Mouse (Mus musculus): Measurements from ENCODE around the gene Scn2b. TPM values are rescaled to one million over a fixed set of nuclear protein-coding genes. Genes with fewer than 3 reads are reported as not detected.

Scn2b gene
- total and polyA plus RNA-seq, 2 experiments: not detected

DNA sequence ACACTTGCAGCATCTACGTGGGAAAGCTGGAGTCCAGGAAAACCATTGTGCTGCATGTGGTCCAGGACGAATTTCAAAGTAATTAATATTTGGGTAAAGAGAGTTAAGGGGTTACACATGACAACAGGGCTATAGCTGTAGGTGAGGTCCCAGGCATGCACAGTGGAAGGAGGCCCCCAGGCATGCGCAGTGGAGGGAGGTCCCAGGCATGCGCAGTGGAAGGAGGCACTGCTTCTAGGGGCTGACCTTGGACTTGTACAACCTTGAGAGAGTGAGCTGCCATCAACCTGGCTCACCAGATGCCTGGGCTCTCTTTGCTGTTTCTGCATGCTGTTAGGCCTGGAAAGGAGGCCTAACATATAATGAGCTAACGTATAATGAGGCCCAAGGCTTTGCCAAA is 19.7 kb upstream of the Scn2b start:
- DNase-seq (ENCODE audit: extremely low read depth, low read depth, low spot score): no peak
- Histone ChIP-seq H3K4me3 (ENCODE audit: insufficient read depth, low read depth, low read length) (no peak overlapping the region), H3K9ac (ENCODE audit: low read depth, low read length) (no peak overlapping the region), H3K79me2 (ENCODE audit: control insufficient read depth, insufficient read depth, low read length) (no peaks in the 10 kb centered on the region), H3K4me1 (ENCODE audit: control insufficient read depth, insufficient read depth, low read length) (peaks cover 2% of the 10 kb centered on the region; the same call in 1 of the 2 replicates), H3K27me3 (ENCODE audit: control insufficient read depth, insufficient read depth, low read length) (no peaks in the 10 kb centered on the region), H3K36me3 (ENCODE audit: control insufficient read depth, insufficient read depth, low read length) (no peaks in the 10 kb centered on the region), H3K27ac (replicated peaks; ENCODE audit: insufficient read depth, low read depth, low read length) (no peak overlapping the region)
- TF ChIP-seq POLR2A (IDR thresholded peaks at IDR 0.05; ENCODE audit: extremely low read depth, insufficient read depth, low read length): no peak
- 91% methylated on average over 5 of the region's 5 CpGs for WGBS

DNA sequence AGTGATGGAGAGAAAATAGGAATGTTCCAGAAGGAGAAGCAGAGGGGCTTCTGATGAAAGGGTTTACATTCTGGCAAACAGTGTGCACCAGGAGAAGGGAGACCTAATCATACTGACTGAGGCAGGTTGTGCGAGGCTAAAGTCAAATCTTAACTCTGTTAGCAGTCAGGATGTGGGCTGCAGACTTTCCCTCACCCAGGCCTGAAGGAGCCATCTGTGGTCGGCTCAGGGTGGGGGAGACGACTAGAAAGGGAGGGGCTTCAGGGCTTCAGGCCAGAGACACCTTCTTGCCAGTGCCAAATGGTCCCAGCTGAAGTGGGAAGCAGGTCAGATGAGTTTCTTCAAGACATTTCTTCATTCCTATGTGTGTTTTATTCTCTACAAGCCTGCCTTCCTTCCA is 19.2 kb upstream of the Scn2b start:
- H3K36me3 ChIP-seq (ENCODE audit: control insufficient read depth, insufficient read depth, low read length): no peaks in the 10 kb centered on the region
- 74% methylated on average over 3 of the region's 3 CpGs for WGBS
- DNase-seq (ENCODE audit: extremely low read depth, low read depth, low spot score): no peak

DNA sequence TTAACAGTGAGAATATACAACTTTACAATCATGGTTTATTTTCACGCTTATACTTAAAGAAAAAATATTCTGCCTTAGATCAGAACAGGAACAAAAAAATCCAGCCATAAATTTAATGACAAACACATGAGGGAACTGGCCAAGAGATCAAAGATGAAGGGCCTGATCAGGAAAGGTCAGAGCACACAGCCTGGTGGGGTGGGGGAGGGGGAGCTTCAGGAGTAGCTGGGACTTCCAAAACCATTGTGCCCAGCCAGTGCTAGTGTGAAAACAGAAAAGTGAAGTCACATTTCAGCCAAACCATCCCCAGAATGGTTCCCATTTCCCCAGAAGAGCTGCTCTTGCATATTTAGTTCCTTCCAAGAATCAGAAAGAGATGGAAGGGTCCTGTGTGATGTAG is 15.1 kb upstream of the Scn2b start:
- no peaks in the 10 kb centered on the region for H3K79me2 ChIP-seq (ENCODE audit: control insufficient read depth, insufficient read depth, low read length)
- H3K4me1 ChIP-seq (ENCODE audit: control insufficient read depth, insufficient read depth, low read length): peaks cover 8% of the 10 kb centered on the region
- H3K36me3 ChIP-seq (ENCODE audit: control insufficient read depth, insufficient read depth, low read length): no peaks in the 10 kb centered on the region
- peak; percentile 82 for DNase-seq (ENCODE audit: extremely low read depth, low read depth, low spot score)
- H3K4me3 ChIP-seq (ENCODE audit: insufficient read depth, low read depth, low read length): no peak overlapping the region
- H3K9ac ChIP-seq (ENCODE audit: low read depth, low read length): no peak overlapping the region
- TF ChIP-seq CTCF (IDR thresholded peaks at IDR 0.05; ENCODE audit: low read depth, low read length) (no peak), POLR2A (IDR thresholded peaks at IDR 0.05; ENCODE audit: extremely low read depth, insufficient read depth, low read length) (no peak)
- WGBS: 85% methylated on average over 1 of the region's 1 CpGs
- H3K27me3 ChIP-seq (ENCODE audit: control insufficient read depth, insufficient read depth, low read length): no peaks in the 10 kb centered on the region
- H3K27ac ChIP-seq (replicated peaks; ENCODE audit: insufficient read depth, low read depth, low read length): peak overlapping the region; percentile 13; the same call in 1 of the 2 replicates

More for the DNA sequence above, 19.2 kb upstream of the Scn2b start:
- Histone ChIP-seq H3K27me3 (ENCODE audit: control insufficient read depth, insufficient read depth, low read length) (no peaks in the 10 kb centered on the region), H3K4me1 (ENCODE audit: control insufficient read depth, insufficient read depth, low read length) (peaks cover 2% of the 10 kb centered on the region; the same call in 1 of the 2 replicates), H3K4me3 (ENCODE audit: insufficient read depth, low read depth, low read length) (no peak overlapping the region), H3K9ac (ENCODE audit: low read depth, low read length) (no peak overlapping the region), H3K79me2 (ENCODE audit: control insufficient read depth, insufficient read depth, low read length) (no peaks in the 10 kb centered on the region), H3K27ac (replicated peaks; ENCODE audit: insufficient read depth, low read depth, low read length) (no peak overlapping the region)
- TF ChIP-seq CTCF (IDR thresholded peaks at IDR 0.05; ENCODE audit: low read depth, low read length): no peak
- TF ChIP-seq POLR2A (IDR thresholded peaks at IDR 0.05; ENCODE audit: extremely low read depth, insufficient read depth, low read length): no peak

DNA sequence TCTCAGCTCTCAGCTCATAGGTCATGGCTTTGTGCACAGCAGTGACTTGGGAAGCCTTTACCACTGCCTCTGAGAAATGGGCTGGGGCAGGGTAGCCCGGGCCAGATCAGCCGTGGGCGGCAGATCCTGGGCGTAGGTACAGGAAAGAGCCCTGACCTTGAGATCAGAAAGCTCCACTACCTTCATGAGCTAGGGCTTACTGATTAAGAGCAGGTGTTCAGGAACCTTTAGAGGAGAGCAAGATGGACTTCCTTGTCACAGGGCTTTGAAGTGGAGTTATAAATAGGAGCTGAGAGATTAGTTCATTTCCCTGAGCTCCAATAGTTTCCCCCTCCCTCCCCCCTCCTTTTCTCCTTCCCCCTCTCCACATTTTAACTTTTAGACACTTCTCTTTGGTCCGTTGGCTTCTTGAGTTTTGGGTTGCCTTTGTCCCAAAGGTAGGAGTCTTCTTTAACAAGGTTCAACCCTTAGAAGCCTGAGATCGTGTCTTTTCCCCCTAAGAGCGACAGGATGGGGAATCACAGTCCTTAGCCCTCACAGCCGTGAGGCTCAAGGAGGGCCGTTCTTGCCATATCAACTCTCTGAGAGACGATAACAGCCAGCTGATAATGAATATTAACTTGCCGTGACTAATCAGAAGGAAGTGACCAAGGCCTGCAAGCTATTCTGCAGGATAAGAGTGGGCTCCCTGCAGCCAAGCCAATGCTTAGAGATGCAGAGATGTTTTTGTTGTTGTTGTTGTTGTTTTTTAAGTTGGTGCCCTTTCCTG is 14.2 kb upstream of the Scn2b start:
- 71% methylated on average over 11 of the region's 11 CpGs for WGBS
- TF ChIP-seq POLR2A (IDR thresholded peaks at IDR 0.05; ENCODE audit: extremely low read depth, insufficient read depth, low read length): no peak
- no peak for TF ChIP-seq CTCF (IDR thresholded peaks at IDR 0.05; ENCODE audit: low read depth, low read length)
- H3K4me3 ChIP-seq (ENCODE audit: insufficient read depth, low read depth, low read length): no peak overlapping the region
- peaks cover 8% of the 10 kb centered on the region for H3K4me1 ChIP-seq (ENCODE audit: control insufficient read depth, insufficient read depth, low read length)
- DNase-seq (ENCODE audit: extremely low read depth, low read depth, low spot score): no peak
- no peaks in the 10 kb centered on the region for H3K27me3 ChIP-seq (ENCODE audit: control insufficient read depth, insufficient read depth, low read length)
- no peaks in the 10 kb centered on the region for H3K79me2 ChIP-seq (ENCODE audit: control insufficient read depth, insufficient read depth, low read length)
- no peaks in the 10 kb centered on the region for H3K36me3 ChIP-seq (ENCODE audit: control insufficient read depth, insufficient read depth, low read length)
- peak overlapping the region; percentile 13; the same call in 1 of the 2 replicates for H3K27ac ChIP-seq (replicated peaks; ENCODE audit: insufficient read depth, low read depth, low read length)
- H3K9ac ChIP-seq (ENCODE audit: low read depth, low read length): no peak overlapping the region

DNA sequence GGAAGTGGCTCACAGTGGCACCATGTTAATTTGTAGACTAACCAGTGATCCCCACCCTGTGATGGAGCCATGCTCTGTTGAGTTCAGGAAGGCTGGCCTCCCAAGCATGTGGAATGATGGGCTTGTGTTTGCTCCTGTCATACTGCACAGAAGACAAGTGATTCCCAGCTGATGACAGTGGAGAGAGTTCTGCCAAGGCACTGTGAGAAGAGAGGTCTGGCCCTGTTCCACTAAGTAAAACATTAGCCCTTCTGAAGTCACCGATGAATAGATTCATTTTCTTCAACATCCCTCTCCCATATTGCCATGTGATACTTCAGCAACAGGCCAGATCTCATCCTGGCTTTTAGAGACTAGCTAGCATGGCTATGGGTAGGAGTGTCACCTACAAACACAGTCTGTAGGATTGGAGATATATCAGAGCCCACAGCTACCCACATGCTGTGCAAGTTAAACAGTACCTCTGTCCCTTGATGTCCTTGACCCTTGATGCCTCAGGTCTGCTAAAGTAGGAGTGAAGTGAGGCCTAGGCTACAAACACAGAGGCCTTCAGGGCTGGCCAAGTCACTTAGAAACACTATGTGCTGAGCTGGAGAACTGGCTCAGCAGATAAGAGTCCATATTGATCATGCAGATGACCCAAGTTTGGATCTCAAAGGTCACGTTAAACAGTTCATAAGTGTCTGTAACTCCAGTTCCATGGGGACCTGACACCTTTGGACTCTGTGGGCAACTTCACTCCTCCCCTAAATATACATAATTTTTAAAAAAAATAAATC is 11.8 kb upstream of the Scn2b start:
- DNase-seq (ENCODE audit: extremely low read depth, low read depth, low spot score): peak; percentile 96
- H3K27me3 ChIP-seq (ENCODE audit: control insufficient read depth, insufficient read depth, low read length): no peaks in the 10 kb centered on the region
- peak overlapping the region; percentile 91 for H3K27ac ChIP-seq (replicated peaks; ENCODE audit: insufficient read depth, low read depth, low read length)
- H3K9ac ChIP-seq (ENCODE audit: low read depth, low read length): no peak overlapping the region
- no peak for TF ChIP-seq CTCF (IDR thresholded peaks at IDR 0.05; ENCODE audit: low read depth, low read length)
- TF ChIP-seq POLR2A (IDR thresholded peaks at IDR 0.05; ENCODE audit: extremely low read depth, insufficient read depth, low read length): no peak
- 28% methylated on average over 2 of the region's 2 CpGs for WGBS
- H3K36me3 ChIP-seq (ENCODE audit: control insufficient read depth, insufficient read depth, low read length): no peaks in the 10 kb centered on the region
- H3K4me1 ChIP-seq (ENCODE audit: control insufficient read depth, insufficient read depth, low read length): peaks cover 11% of the 10 kb centered on the region
- H3K4me3 ChIP-seq (ENCODE audit: insufficient read depth, low read depth, low read length): no peak overlapping the region
- H3K79me2 ChIP-seq (ENCODE audit: control insufficient read depth, insufficient read depth, low read length): no peaks in the 10 kb centered on the region
